Mouse (Mus musculus): ENCODE results near the gene Txnip. TPM values are rescaled to one million over a fixed set of nuclear protein-coding genes. Genes with fewer than 3 reads are reported as not detected.

Gene Txnip
- polyA plus RNA-seq, 1 experiment from 2014 or later = 53.0 TPM

DNA sequence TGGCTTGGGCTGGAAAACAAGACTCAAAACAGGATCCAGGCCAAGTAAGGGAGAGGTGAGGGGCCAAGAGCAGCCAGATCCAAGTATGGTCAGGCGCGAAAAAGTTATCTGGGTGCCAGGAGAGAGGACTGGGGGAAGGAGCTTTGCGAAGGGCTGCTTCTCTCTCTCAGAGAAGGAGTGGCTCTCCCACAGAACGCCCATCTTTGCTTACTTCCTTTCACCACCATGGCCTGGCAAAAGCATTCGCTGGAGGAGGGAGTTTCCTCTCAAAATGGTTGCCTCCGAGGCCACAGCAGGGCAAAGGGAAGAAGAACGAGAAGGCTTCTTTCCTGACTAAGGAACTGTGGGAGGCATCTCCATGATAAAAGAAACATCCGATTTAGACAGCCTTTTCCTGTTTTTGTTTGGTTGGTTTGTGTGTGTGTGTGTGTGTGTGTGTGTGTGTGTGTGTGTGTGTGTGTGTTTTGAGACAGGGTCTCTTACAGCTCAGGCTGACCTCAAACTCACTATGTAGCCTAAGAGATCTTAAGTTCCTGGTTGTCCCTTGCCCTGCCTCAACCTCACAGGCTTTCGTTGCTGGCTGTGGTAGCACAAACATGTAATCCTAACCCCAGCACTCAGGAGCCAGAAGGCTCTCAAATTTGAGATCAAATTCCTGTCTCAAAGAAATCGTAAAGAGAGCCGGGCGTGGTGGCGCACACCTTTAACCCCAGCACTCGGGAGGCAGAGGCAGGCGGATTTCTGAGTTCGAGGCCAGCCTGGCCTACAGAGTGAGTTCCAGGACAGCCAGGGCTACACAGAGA lies 14.3 kb downstream of the Txnip start:
- Histone ChIP-seq H3K4me2 (no peak overlapping the region), H3K9ac (no peak overlapping the region), H3K4me3 (no peak overlapping the region), H3K36me3 (no peaks in the 10 kb centered on the region), H3K27me3 (no peaks in the 10 kb centered on the region), H3K9me3 (no peaks in the 10 kb centered on the region), H3K27ac (replicated peaks) (no peak overlapping the region), H3K4me1 (replicated peaks) (peaks cover 11% of the 10 kb centered on the region)
- WGBS = 85% methylated on average over 16 of the region's 16 CpGs
- ATAC-seq (ENCODE audit: low FRiP score, low read depth) = no peak

DNA sequence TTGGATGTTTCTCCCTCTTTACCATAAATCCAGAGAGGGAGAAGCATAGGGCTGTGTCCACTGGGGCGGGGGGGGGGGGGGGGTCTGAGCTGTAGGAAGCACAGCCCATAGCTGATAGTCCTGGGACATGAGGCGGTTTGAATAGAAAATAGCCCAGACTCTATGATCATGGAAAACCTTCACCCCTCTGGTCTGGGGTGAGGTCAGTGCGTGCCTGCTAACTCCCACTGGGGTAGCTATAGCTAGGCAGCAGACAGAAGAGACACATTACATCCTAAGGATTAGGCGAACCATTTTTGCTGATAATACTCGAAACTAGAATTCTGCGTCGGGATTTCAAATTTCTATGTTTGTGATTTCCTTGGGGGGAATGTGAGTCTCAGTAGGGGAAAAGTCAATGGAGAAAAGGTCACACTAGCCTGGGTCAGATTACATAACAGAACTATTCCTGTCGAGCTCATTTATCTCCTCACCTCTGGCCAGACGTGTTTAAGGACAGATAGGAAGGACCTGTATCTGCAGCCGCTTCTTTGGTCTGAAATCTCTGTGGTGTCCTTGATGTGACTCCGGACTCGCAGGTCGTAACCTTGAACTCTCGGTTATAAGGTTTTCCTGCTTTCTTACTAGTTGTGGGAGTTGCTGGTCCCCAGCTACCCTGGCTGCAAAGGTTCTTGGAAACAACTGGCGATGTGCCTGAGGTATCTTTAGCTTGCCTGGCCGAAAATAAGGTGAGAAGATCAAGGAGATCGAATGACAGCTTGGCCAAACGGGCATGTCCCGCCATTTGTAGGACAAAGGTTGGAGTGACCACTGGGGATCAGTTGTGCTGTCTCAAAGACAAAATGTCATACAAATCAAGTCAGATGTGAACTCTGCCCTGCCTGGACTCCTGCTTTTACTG lies 16.1 kb downstream of the Txnip start:
- Histone ChIP-seq H3K27ac (replicated peaks) (no peak overlapping the region), H3K27me3 (no peaks in the 10 kb centered on the region), H3K4me2 (no peak overlapping the region), H3K9me3 (no peaks in the 10 kb centered on the region), H3K4me1 (replicated peaks) (peaks cover 14% of the 10 kb centered on the region), H3K36me3 (no peaks in the 10 kb centered on the region), H3K9ac (no peak overlapping the region), H3K4me3 (no peak overlapping the region)
- ATAC-seq (ENCODE audit: low FRiP score, low read depth) = no peak
- WGBS = 88% methylated on average over 19 of the region's 19 CpGs

- Histone ChIP-seq H3K9me3 (no peaks in the 10 kb centered on the region), H3K27me3 (no peaks in the 10 kb centered on the region), H3K4me1 (replicated peaks) (peaks cover 19% of the 10 kb centered on the region), H3K27ac (replicated peaks) (0 out of 2 replicates have a peak overlapping the region, but pooled peaks have one; percentile 78), H3K4me2 (no peak overlapping the region), H3K36me3 (no peaks in the 10 kb centered on the region), H3K9ac (no peak overlapping the region), H3K4me3 (no peak overlapping the region)
- 82% methylated on average over 8 of the region's 8 CpGs for WGBS
- ATAC-seq (ENCODE audit: low FRiP score, low read depth) = no peak
Measured at GRCm38 (mm10) chr3:96575272-96575984, 17.7 kb downstream of the Txnip start.

DNA sequence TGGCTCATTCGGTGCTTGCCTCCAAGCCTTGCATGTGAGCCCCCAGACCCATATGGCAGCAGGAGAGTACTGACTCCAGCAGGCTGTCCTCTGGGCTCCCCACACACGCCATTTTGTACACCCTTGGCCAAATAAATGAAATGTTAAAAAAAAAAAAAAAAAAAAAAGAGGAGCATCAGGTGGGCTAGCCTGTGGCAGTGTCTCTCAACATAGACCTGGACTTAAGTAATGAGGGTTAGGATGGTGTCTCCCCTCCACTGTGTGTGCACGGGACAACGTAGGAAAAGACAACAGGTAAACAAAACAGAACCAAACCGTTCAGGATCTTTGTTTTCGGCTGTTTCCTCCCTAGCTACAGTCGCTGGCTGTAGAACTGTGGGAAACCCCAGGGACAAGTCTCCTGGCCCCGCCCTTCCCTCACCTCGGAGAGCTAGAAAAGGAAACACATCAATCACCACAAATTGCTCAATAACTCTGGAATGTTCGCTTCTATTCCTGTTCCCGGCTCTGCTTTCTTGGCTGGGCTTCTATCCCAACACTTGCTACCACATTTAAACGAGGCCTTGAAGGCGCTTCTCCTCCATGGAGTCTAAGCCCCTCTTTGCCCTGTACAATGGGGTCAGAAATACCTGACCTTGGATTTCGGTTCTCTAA lies 18.4 kb downstream of the Txnip start:
- 54% methylated on average over 14 of the region's 14 CpGs for whole genome bisulfite sequencing
- peak overlapping the region; percentile 48 for H3K4me2 ChIP-seq
- peak overlapping the region; percentile 78 for H3K27ac ChIP-seq (replicated peaks)
- H3K9ac ChIP-seq = no peak overlapping the region
- H3K9me3 ChIP-seq = no peaks in the 10 kb centered on the region
- peaks cover 26% of the 10 kb centered on the region for H3K4me1 ChIP-seq (replicated peaks)
- no peak for ATAC-seq (ENCODE audit: low FRiP score, low read depth)
- H3K4me3 ChIP-seq = peak overlapping the region; percentile 14
- no peaks in the 10 kb centered on the region for H3K36me3 ChIP-seq
- H3K27me3 ChIP-seq = no peaks in the 10 kb centered on the region

GRCm38 (mm10) chr3:96576690-96577541 lies 19.2 kb downstream of the Txnip start, which contains the start of gene Gm16253:
Gene Gm16253 (plus strand): TSS chr3:96576984.
- WGBS = 23% methylated on average over 17 of the region's 17 CpGs
- Histone ChIP-seq H3K9me3 (no peaks in the 10 kb centered on the region), H3K36me3 (no peaks in the 10 kb centered on the region), H3K4me2 (peak within 1 kb of the TSS; percentile 48), H3K27me3 (no peaks in the 10 kb centered on the region), H3K9ac (0 out of 2 replicates have a peak within 1 kb of the TSS, but pooled peaks have one; percentile 12), H3K4me3 (peak within 1 kb of the TSS; percentile 14), H3K4me1 (replicated peaks) (peaks cover 27% of the 10 kb centered on the region), H3K27ac (replicated peaks) (peak within 1 kb of the TSS; percentile 78)
- peak; percentile 91 for ATAC-seq (ENCODE audit: low FRiP score, low read depth)

DNA sequence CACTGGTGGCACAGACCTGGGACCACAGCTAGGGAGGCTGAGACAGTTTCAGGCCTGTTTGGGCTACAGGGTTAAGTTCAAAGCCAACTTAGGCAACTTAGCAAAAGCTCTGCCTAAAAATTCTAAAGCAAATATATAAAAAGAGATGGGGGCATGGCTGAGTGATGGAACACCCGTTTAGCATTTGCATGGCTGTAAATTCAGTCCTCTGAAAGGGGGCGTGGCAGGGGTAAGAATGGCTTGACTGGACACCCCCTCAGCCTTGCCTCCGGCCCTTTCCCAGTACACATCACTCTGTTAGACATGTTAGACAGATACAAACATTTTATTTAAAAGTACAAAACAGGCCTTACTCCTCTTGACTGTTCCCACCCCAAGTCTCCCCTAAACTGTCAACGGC lies 19.8 kb downstream of the Txnip start:
- Histone ChIP-seq H3K9ac (no peak overlapping the region), H3K4me2 (no peak overlapping the region)
- WGBS = 63% methylated on average over 4 of the region's 4 CpGs

GRCm38 (mm10) chr3:96578561-96579238 lies 20.9 kb downstream of the Txnip start:
- Histone ChIP-seq H3K27me3 (no peaks in the 10 kb centered on the region), H3K4me1 (replicated peaks) (peaks cover 27% of the 10 kb centered on the region), H3K4me2 (no peak overlapping the region), H3K27ac (replicated peaks) (no peak overlapping the region), H3K36me3 (no peaks in the 10 kb centered on the region), H3K9me3 (no peaks in the 10 kb centered on the region), H3K4me3 (no peak overlapping the region), H3K9ac (no peak overlapping the region)
- no peak for ATAC-seq (ENCODE audit: low FRiP score, low read depth)
- WGBS = 81% methylated on average over 12 of the region's 12 CpGs

More for the DNA sequence above, 19.8 kb downstream of the Txnip start:
- Histone ChIP-seq H3K27ac (replicated peaks) (peak overlapping the region; percentile 78; the same call in 1 of the 2 replicates), H3K36me3 (no peaks in the 10 kb centered on the region), H3K27me3 (no peaks in the 10 kb centered on the region), H3K9me3 (no peaks in the 10 kb centered on the region), H3K4me3 (no peak overlapping the region), H3K4me1 (replicated peaks) (peaks cover 27% of the 10 kb centered on the region)
- ATAC-seq (ENCODE audit: low FRiP score, low read depth) = no peak

DNA sequence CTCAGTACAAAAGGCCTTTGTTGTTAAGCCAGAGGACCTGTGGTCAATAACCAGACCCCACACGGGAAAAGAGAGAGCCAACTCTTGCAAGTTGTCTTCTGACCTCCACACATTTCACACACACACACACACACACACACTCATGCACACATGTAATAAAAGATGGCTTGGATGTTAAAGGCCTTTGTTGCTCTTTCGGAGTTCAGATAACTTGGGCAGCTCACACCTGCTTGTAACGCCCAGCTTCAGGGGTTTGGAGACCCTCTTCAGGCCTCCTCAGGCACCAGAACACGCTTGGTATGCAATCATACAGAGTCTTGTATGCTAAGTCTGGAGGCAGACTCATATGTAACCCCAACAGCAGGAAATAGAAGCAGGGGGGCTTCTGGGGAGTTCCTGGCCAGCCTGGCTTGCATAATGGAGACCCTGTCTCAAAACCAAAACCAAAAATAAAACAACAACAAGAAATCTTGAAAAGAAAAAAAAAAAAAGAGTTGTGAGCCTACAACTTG lies 21.5 kb downstream of the Txnip start:
- Histone ChIP-seq H3K27ac (replicated peaks) (no peak overlapping the region), H3K27me3 (no peaks in the 10 kb centered on the region), H3K9me3 (no peaks in the 10 kb centered on the region), H3K4me3 (no peak overlapping the region), H3K4me2 (no peak overlapping the region; the same call in 1 of the 2 replicates), H3K9ac (no peak overlapping the region), H3K36me3 (no peaks in the 10 kb centered on the region), H3K4me1 (replicated peaks) (peaks cover 27% of the 10 kb centered on the region)
- no peak for ATAC-seq (ENCODE audit: low FRiP score, low read depth)
- 82% methylated on average over 4 of the region's 4 CpGs for WGBS

- WGBS = 12% methylated on average over 16 of the region's 16 CpGs
- Histone ChIP-seq H3K9me3 (no peaks in the 10 kb centered on the region), H3K36me3 (no peaks in the 10 kb centered on the region), H3K4me2 (peak overlapping the region; percentile 56), H3K9ac (peak overlapping the region; percentile 41), H3K27me3 (no peaks in the 10 kb centered on the region), H3K4me3 (peak overlapping the region; percentile 33), H3K4me1 (replicated peaks) (peaks cover 27% of the 10 kb centered on the region), H3K27ac (replicated peaks) (peak overlapping the region; percentile 47; the same call in 1 of the 2 replicates)
- peak; percentile 77 for ATAC-seq (ENCODE audit: low FRiP score, low read depth)
Measured at GRCm38 (mm10) chr3:96579885-96580454, 22.2 kb downstream of the Txnip start.

DNA sequence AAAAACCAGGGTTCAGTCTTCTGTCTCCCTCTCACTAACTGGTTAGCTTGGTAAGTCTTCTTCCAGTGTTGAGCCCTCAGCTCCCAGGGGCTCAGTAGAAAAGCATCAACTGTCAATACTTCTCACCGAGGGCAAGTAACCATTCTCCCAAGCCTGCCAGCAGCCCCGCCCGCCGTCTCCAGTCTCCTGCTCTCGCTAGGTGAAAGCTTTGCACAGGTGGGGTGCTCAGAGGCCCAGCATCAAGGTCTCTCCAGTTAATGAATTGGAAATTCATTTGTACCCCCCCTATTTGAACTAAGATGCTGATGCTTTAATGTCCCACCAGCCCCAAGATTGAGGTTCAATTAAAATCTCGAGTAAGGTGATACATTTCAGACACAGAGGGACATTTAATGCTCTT lies 23.4 kb downstream of the Txnip start:
- Histone ChIP-seq H3K36me3 (no peaks in the 10 kb centered on the region), H3K27ac (replicated peaks) (no peak overlapping the region), H3K9ac (no peak overlapping the region), H3K4me1 (replicated peaks) (peaks cover 26% of the 10 kb centered on the region), H3K4me2 (no peak overlapping the region), H3K4me3 (no peak overlapping the region), H3K27me3 (no peaks in the 10 kb centered on the region), H3K9me3 (no peaks in the 10 kb centered on the region)
- WGBS = 50% methylated on average over 6 of the region's 6 CpGs
- no peak for ATAC-seq (ENCODE audit: low FRiP score, low read depth)
